Mouse (Mus musculus): Measurements from ENCODE around the gene Parp2. TPM values are rescaled to one million over a fixed set of nuclear protein-coding genes. Genes with fewer than 3 reads are reported as not detected.
"Not testable (repeated sequence)": the region's sequence is repeated elsewhere in the genome, so short reads cannot be mapped to it uniquely, and the experiment has no call there.

Gene Parp2
- polyA plus RNA-seq, 1 experiment from 2014 or later = 45.2 TPM

DNA sequence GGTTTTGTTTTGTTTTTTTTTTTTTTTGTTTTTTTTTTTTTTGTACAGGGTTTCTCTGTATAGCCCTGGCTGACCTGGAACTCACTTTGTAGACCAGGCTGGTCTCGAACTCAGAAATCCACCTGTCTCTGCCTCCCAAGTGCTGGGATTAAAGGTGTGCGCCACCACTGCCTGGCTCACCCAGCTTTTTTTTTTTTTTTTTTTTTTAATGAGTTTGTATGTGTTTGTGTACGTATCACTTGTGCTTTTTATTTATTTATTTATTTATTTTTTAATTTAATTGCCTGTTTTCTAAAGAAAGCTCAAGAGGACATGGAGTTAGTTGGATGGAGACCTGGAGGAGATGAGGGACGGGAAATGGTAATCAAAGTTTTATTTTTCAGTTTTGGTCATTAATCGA lies 1.2 kb upstream of the Parp2 start:
- H3K9me3 ChIP-seq (replicated peaks; ENCODE audit: control insufficient read depth, low read length); H3K36me3 ChIP-seq (ENCODE audit: control insufficient read depth, insufficient read depth, low read length); H3K27me3 ChIP-seq (ENCODE audit: control insufficient read depth, insufficient read depth, low read length); ATAC-seq (replicated peaks; ENCODE audit: insufficient number of reproducible peaks, low FRiP score, low TSS enrichment); H3K4me1 ChIP-seq (ENCODE audit: control insufficient read depth, insufficient read depth, low read length); H3K9ac ChIP-seq (ENCODE audit: low read depth, low read length); H3K4me3 ChIP-seq (ENCODE audit: low read depth, low read length); H3K27ac ChIP-seq (ENCODE audit: low read depth, low read length): not testable (repeated sequence)
- 90% methylated on average over 5 of the region's 5 CpGs for WGBS (ENCODE audit: insufficient replicate concordance)
- H3K4me2 ChIP-seq = peak overlapping the region; percentile 70

DNA sequence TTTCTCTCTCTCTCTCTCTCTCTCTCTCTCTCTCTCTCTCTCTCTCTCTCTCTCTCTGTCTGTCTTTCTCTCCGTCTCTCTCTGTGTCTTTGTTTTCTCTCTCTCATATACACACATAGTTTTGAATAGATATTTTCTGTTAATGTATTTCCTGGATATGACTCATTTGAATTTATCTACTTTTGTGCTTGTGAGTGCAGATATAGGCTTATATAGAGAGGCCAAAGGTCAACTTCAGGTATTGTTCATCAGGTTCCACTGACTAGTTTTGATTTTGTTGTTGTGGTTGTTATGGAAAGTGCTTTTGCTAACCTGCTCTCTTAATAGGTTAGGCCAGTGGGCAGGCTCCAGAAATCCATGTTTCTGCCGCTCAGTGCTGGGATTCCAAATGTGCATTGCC lies 5.4 kb downstream of the Parp2 start:
- ATAC-seq (replicated peaks; ENCODE audit: insufficient number of reproducible peaks, low FRiP score, low TSS enrichment) = no peak
- no peak overlapping the region for H3K9ac ChIP-seq (ENCODE audit: low read depth, low read length)
- WGBS (ENCODE audit: insufficient replicate concordance) = 90% methylated on average over 2 of the region's 2 CpGs
- H3K4me2 ChIP-seq = no peak overlapping the region
- H3K9me3 ChIP-seq (replicated peaks; ENCODE audit: control insufficient read depth, low read length) = no peaks in the 10 kb centered on the region
- no peak overlapping the region for H3K27ac ChIP-seq (ENCODE audit: low read depth, low read length)
- no peaks in the 10 kb centered on the region for H3K4me1 ChIP-seq (ENCODE audit: control insufficient read depth, insufficient read depth, low read length)
- H3K36me3 ChIP-seq (ENCODE audit: control insufficient read depth, insufficient read depth, low read length) = peaks cover 15% of the 10 kb centered on the region
- H3K4me3 ChIP-seq (ENCODE audit: low read depth, low read length) = no peak overlapping the region
- no peaks in the 10 kb centered on the region for H3K27me3 ChIP-seq (ENCODE audit: control insufficient read depth, insufficient read depth, low read length)

DNA sequence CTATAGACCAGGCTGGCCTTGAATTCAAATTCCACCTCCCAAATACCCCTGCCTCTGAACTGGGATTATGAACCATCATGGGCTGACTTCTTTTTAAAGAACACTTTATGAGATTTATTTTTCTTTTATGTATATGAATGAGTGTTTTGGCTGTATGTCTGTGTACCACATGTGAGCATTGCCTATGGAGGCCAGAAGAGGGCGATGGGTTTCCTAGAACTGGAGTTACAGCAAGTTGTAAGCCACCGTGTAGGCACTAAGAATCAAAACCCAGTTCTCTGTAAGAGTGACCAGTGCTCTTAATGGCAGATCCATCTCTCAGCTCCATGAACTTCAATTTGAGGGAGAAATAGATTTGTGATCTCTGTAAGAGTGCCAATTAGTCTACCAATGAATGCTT lies 15.6 kb downstream of the Parp2 start:
- Histone ChIP-seq H3K27me3 (ENCODE audit: control insufficient read depth, insufficient read depth, low read length) (no peaks in the 10 kb centered on the region), H3K36me3 (ENCODE audit: control insufficient read depth, insufficient read depth, low read length) (peaks cover 28% of the 10 kb centered on the region), H3K9me3 (replicated peaks; ENCODE audit: control insufficient read depth, low read length) (no peaks in the 10 kb centered on the region), H3K4me2 (no peak overlapping the region), H3K4me3 (ENCODE audit: low read depth, low read length) (no peak overlapping the region), H3K9ac (ENCODE audit: low read depth, low read length) (no peak overlapping the region), H3K4me1 (ENCODE audit: control insufficient read depth, insufficient read depth, low read length) (no peaks in the 10 kb centered on the region), H3K27ac (ENCODE audit: low read depth, low read length) (no peak overlapping the region)
- no peak for ATAC-seq (replicated peaks; ENCODE audit: insufficient number of reproducible peaks, low FRiP score, low TSS enrichment)
- WGBS (ENCODE audit: insufficient replicate concordance) = 75% methylated on average over 2 of the region's 2 CpGs

DNA sequence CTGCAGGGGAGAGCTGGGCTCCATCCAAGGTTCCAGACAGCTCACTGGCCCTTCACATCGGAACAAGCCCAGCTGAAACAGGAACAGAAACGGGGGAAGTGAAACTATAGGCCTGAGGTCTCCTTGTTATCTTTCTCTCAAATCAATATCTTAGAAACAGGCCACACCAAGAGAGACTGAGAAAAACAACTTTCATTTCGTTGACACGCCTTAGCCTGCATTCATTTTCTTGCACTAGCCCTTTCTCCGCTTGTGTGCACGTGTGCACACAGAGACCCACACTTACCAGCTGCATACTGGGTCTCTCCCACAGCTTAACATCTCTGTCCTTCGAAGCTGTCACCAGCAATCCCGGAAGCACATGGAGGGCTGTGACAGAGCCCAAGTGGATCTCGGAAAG lies 16.6 kb downstream of the Parp2 start:
- peaks cover 28% of the 10 kb centered on the region for H3K36me3 ChIP-seq (ENCODE audit: control insufficient read depth, insufficient read depth, low read length)
- no peaks in the 10 kb centered on the region for H3K4me1 ChIP-seq (ENCODE audit: control insufficient read depth, insufficient read depth, low read length)
- WGBS (ENCODE audit: insufficient replicate concordance) = 85% methylated on average over 9 of the region's 9 CpGs
- no peak overlapping the region for H3K9ac ChIP-seq (ENCODE audit: low read depth, low read length)
- no peak overlapping the region for H3K4me3 ChIP-seq (ENCODE audit: low read depth, low read length)
- H3K4me2 ChIP-seq = no peak overlapping the region
- H3K27me3 ChIP-seq (ENCODE audit: control insufficient read depth, insufficient read depth, low read length) = no peaks in the 10 kb centered on the region
- H3K9me3 ChIP-seq (replicated peaks; ENCODE audit: control insufficient read depth, low read length) = no peaks in the 10 kb centered on the region
- ATAC-seq (replicated peaks; ENCODE audit: insufficient number of reproducible peaks, low FRiP score, low TSS enrichment) = no peak
- no peak overlapping the region for H3K27ac ChIP-seq (ENCODE audit: low read depth, low read length)

DNA sequence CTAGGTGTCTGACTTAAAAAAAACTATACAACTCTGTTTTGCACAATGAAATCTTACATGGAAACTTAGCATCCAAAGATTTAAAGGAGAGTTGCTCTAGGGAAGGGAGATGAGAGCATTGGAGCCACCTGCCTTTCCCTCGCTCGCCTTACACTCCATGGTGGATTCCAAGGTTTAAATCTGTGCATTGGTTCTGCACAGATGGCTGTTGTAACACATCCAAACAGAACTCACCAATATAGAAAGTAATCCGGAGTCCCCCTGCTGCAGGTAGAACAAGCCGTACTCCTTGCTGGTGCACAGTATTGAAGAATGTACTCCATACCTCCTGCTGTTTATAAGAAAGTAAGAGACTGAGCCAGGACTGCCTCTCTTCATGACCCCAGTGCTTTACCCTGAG lies 18.9 kb downstream of the Parp2 start:
- peaks cover 16% of the 10 kb centered on the region for H3K36me3 ChIP-seq (ENCODE audit: control insufficient read depth, insufficient read depth, low read length)
- no peaks in the 10 kb centered on the region for H3K4me1 ChIP-seq (ENCODE audit: control insufficient read depth, insufficient read depth, low read length)
- H3K4me2 ChIP-seq = no peak overlapping the region
- H3K9ac ChIP-seq (ENCODE audit: low read depth, low read length) = no peak overlapping the region
- no peak overlapping the region for H3K4me3 ChIP-seq (ENCODE audit: low read depth, low read length)
- ATAC-seq (replicated peaks; ENCODE audit: insufficient number of reproducible peaks, low FRiP score, low TSS enrichment) = no peak
- H3K27me3 ChIP-seq (ENCODE audit: control insufficient read depth, insufficient read depth, low read length) = no peaks in the 10 kb centered on the region
- no peaks in the 10 kb centered on the region for H3K9me3 ChIP-seq (replicated peaks; ENCODE audit: control insufficient read depth, low read length)
- 83% methylated on average over 4 of the region's 4 CpGs for WGBS (ENCODE audit: insufficient replicate concordance)
- no peak overlapping the region for H3K27ac ChIP-seq (ENCODE audit: low read depth, low read length)

DNA sequence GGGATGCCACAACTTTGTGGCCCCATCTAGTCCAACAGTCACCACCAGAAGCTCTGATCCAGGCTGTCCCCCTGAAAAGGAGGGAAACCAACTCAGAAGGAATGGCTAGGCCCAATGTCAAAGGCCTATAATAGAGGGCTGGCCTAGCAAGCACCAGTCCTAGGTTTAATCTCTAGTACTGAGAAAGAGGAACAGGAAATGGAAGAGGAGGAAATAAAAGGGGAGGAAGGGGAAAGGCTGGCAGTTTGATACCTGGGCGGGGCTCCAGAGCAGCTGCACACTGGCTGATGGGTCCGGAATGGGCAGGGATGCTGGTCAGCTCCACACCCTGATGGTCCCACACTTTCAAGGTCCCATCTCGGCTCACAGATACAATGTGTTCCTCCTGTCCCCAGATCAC lies 22.2 kb downstream of the Parp2 start:
- 66% methylated on average over 3 of the region's 3 CpGs for WGBS (ENCODE audit: insufficient replicate concordance)
- no peak for ATAC-seq (replicated peaks; ENCODE audit: insufficient number of reproducible peaks, low FRiP score, low TSS enrichment)
- H3K9me3 ChIP-seq (replicated peaks; ENCODE audit: control insufficient read depth, low read length) = no peaks in the 10 kb centered on the region

DNA sequence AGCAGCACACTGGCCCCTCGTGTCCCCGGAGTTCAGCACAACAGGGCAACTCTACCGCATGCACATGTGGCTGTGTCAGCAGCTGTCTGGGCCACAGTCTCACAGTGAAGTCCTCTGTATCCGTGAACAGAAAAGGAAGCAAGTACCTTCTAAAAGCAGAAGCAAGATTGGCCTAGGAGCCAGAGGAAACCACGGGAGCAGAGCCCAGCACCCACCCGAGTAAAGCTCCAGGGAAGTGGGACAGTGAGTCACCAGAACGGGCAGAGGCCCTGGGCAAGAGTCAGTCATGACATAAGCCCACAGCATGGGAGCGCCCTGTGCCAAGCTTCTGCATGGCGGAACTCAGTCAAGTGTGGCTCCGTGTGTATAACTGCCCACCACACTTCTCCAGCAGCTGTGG lies 26.3 kb downstream of the Parp2 start:
- no peaks in the 10 kb centered on the region for H3K27me3 ChIP-seq (ENCODE audit: control insufficient read depth, insufficient read depth, low read length)
- 85% methylated on average over 10 of the region's 10 CpGs for WGBS (ENCODE audit: insufficient replicate concordance)
- H3K9me3 ChIP-seq (replicated peaks; ENCODE audit: control insufficient read depth, low read length) = no peaks in the 10 kb centered on the region
- 0 out of 2 replicates have a peak, but pooled peaks cover under 1% of the 10 kb centered on the region for H3K36me3 ChIP-seq (ENCODE audit: control insufficient read depth, insufficient read depth, low read length)
- no peaks in the 10 kb centered on the region for H3K4me1 ChIP-seq (ENCODE audit: control insufficient read depth, insufficient read depth, low read length)
- no peak for ATAC-seq (replicated peaks; ENCODE audit: insufficient number of reproducible peaks, low FRiP score, low TSS enrichment)
- no peak overlapping the region for H3K9ac ChIP-seq (ENCODE audit: low read depth, low read length)
- no peak overlapping the region for H3K4me3 ChIP-seq (ENCODE audit: low read depth, low read length)
- no peak overlapping the region for H3K4me2 ChIP-seq
- no peak overlapping the region for H3K27ac ChIP-seq (ENCODE audit: low read depth, low read length)

More for the DNA sequence above, 22.2 kb downstream of the Parp2 start:
- no peaks in the 10 kb centered on the region for H3K4me1 ChIP-seq (ENCODE audit: control insufficient read depth, insufficient read depth, low read length)
- H3K27me3 ChIP-seq (ENCODE audit: control insufficient read depth, insufficient read depth, low read length) = no peaks in the 10 kb centered on the region
- 0 out of 2 replicates have a peak, but pooled peaks cover 4% of the 10 kb centered on the region for H3K36me3 ChIP-seq (ENCODE audit: control insufficient read depth, insufficient read depth, low read length)
- no peak overlapping the region for H3K9ac ChIP-seq (ENCODE audit: low read depth, low read length)
- no peak overlapping the region for H3K27ac ChIP-seq (ENCODE audit: low read depth, low read length)
- no peak overlapping the region for H3K4me3 ChIP-seq (ENCODE audit: low read depth, low read length)
- H3K4me2 ChIP-seq = no peak overlapping the region

DNA sequence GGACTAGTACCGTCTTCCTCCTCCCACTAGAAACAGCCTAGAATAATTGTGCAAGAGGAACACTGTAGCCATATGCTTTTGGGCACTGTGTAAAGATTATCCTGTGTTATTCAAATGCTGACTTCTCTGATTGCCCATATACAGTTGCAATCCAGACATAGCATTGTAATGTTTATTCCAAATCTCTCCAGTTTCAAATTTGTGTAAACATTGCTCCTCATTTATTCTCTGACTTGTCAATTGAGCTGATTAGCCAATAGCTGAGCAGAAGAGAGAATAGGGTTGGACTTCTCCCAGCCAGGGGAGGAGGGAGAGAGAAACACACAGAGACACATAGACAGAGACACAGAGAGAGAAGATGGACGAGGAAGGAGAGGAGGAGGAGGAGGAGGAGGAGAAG lies 26.8 kb downstream of the Parp2 start:
- 55% methylated on average over 2 of the region's 2 CpGs for whole genome bisulfite sequencing (ENCODE audit: insufficient replicate concordance)
- H3K4me3 ChIP-seq (ENCODE audit: low read depth, low read length) = no peak overlapping the region
- no peaks in the 10 kb centered on the region for H3K36me3 ChIP-seq (ENCODE audit: control insufficient read depth, insufficient read depth, low read length)
- H3K27ac ChIP-seq (ENCODE audit: low read depth, low read length) = no peak overlapping the region
- H3K27me3 ChIP-seq (ENCODE audit: control insufficient read depth, insufficient read depth, low read length) = no peaks in the 10 kb centered on the region
- no peak for ATAC-seq (replicated peaks; ENCODE audit: insufficient number of reproducible peaks, low FRiP score, low TSS enrichment)
- H3K9me3 ChIP-seq (replicated peaks; ENCODE audit: control insufficient read depth, low read length) = no peaks in the 10 kb centered on the region
- H3K9ac ChIP-seq (ENCODE audit: low read depth, low read length) = no peak overlapping the region
- no peak overlapping the region for H3K4me2 ChIP-seq
- H3K4me1 ChIP-seq (ENCODE audit: control insufficient read depth, insufficient read depth, low read length) = no peaks in the 10 kb centered on the region

DNA sequence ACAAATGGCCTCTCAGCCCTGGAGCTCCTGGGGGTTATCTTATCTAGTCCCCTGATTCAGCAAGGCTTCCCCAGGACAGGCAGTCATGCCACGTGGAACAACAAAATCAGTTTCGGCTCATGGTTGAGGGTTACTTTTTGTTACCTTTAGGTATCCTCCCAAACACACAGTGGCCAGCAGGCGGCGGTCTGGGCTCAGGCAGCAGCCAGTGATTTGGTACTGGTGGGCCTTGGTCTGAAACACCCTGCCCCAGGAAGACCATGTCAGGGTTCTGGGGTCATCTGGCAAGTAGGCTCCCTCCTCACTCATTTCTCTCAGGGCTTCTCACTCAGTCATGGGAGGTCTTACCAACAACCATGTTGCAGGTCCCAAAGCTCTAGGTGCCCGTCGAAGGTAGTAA lies 29.6 kb downstream of the Parp2 start:
- ATAC-seq (replicated peaks; ENCODE audit: insufficient number of reproducible peaks, low FRiP score, low TSS enrichment) = no peak
- Histone ChIP-seq H3K36me3 (ENCODE audit: control insufficient read depth, insufficient read depth, low read length) (peaks cover 2% of the 10 kb centered on the region; the same call in 1 of the 2 replicates), H3K4me3 (ENCODE audit: low read depth, low read length) (no peak overlapping the region), H3K9ac (ENCODE audit: low read depth, low read length) (no peak overlapping the region), H3K27me3 (ENCODE audit: control insufficient read depth, insufficient read depth, low read length) (no peaks in the 10 kb centered on the region), H3K4me2 (no peak overlapping the region), H3K9me3 (replicated peaks; ENCODE audit: control insufficient read depth, low read length) (no peaks in the 10 kb centered on the region), H3K27ac (ENCODE audit: low read depth, low read length) (no peak overlapping the region), H3K4me1 (ENCODE audit: control insufficient read depth, insufficient read depth, low read length) (no peaks in the 10 kb centered on the region)
- 50% methylated on average over 6 of the region's 6 CpGs for WGBS (ENCODE audit: insufficient replicate concordance)

Measured in heart, embryonic 11.5 days (tissue).